ENCODE assay signal across 26 mouse cellular contexts in genomic region chr14:118374819-118375520, GRCm38 (mm10).
"Had no signal": no experiment of that assay in that cellular context is flagged by ENCODE, and none has a peak within 500 bp of the region (broad histone marks: within the 10 kb centered on the region; RNA-seq: fewer than 3 reads in every experiment).

No protein-coding gene starts in this region.

- ATAC-seq: hindbrain, embryonic 16.5 days; inflammation-experienced regulatory T-cells, adult 6 months; intestine, embryonic 15.5 days; intestine, postnatal 0 days; liver, embryonic 12.5 days had no signal

- H3K4me2 ChIP-seq: heart, embryonic 12.5 days; hindbrain, embryonic 12.5 days; hindbrain, embryonic 14.5 days; intestine, embryonic 15.5 days; limb, embryonic 13.5 days; limb, embryonic 15.5 days; liver, embryonic 12.5 days had no signal

- H3K4me3 ChIP-seq: gastrocnemius, adult 2 months; heart, adult 2 months; heart, embryonic 12.5 days; hindbrain, embryonic 10.5 days; hindbrain, embryonic 12.5 days; intestine, embryonic 15.5 days; limb, embryonic 13.5 days; limb, embryonic 15.5 days; liver, embryonic 12.5 days had no signal

- H3K9ac ChIP-seq: heart, embryonic 12.5 days; hindbrain, embryonic 12.5 days; hindbrain, embryonic 14.5 days; intestine, embryonic 15.5 days; limb, embryonic 13.5 days; limb, embryonic 15.5 days; liver, embryonic 12.5 days; liver, embryonic 14.5 days had no signal

- H3K27me3 ChIP-seq: intestine, embryonic 15.5 days had no signal

- H3K27ac ChIP-seq: gastrocnemius, adult 2 months; heart, adult 2 months; hindbrain, embryonic 10.5 days; hindbrain, embryonic 12.5 days; hindbrain, embryonic 14.5 days; intestine, embryonic 15.5 days; kidney, postnatal 0 days; limb, embryonic 13.5 days; limb, embryonic 15.5 days; liver, embryonic 12.5 days; liver, embryonic 14.5 days had no signal

- H3K9me3 ChIP-seq: heart, embryonic 12.5 days; hindbrain, embryonic 10.5 days; hindbrain, embryonic 12.5 days; intestine, embryonic 15.5 days; limb, embryonic 13.5 days; limb, embryonic 15.5 days; liver, embryonic 12.5 days had no signal

- DNase-seq: gastrocnemius, adult 2 months; gastrocnemius, postnatal 10 days; gastrocnemius, postnatal 25 days; heart, adult 2 months; heart, postnatal 10 days; heart, postnatal 4 days; kidney, adult 18-20 months; kidney, adult 8-10 months; kidney, postnatal 14 days; kidney, postnatal 36 days; layer of hippocampus, adult 9-11 months; layer of hippocampus, postnatal 36 days; left cerebral cortex, postnatal 4 days had no signal

- H3K36me3 ChIP-seq: heart, embryonic 12.5 days; hindbrain, embryonic 10.5 days; hindbrain, embryonic 12.5 days; intestine, embryonic 15.5 days; limb, embryonic 13.5 days; limb, embryonic 15.5 days; liver, embryonic 12.5 days had no signal

- H3K4me1 ChIP-seq: heart, embryonic 12.5 days; hindbrain, embryonic 12.5 days; intestine, embryonic 15.5 days; limb, embryonic 13.5 days; limb, embryonic 15.5 days; liver, embryonic 12.5 days had no signal
